Mouse (Mus musculus): ENCODE measurements around the gene Abhd11. TPM values are rescaled to one million over a fixed set of nuclear protein-coding genes. Genes with fewer than 3 reads are reported as not detected.

Gene Abhd11
- total and polyA plus RNA-seq, 3 experiments: 56.9 to 90.2 (median 64.5) TPM

GRCm38 (mm10) chr5:135024665-135025224 lies 15.8 kb downstream of the Abhd11 start:
- Histone ChIP-seq H3K27ac (no peak overlapping the region), H3K27me3 (ENCODE audit: control insufficient read depth, insufficient read depth, low read length) (no peaks in the 10 kb centered on the region), H3K9ac (ENCODE audit: low read depth, low read length) (no peak overlapping the region), H3K4me3 (no peak overlapping the region; the same call in 1 of the 2 replicates), H3K4me1 (ENCODE audit: control insufficient read depth, insufficient read depth, low read length) (peaks cover 8% of the 10 kb centered on the region), H3K36me3 (ENCODE audit: control insufficient read depth, insufficient read depth, low read length) (no peaks in the 10 kb centered on the region), H3K79me2 (replicated peaks; ENCODE audit: control insufficient read depth, insufficient read depth, low read length) (no peaks in the 10 kb centered on the region)
- WGBS: 47% methylated on average over 11 of the region's 11 CpGs
- intact Hi-C loops (cut with DNase I): loop anchor here (5.0 kb wide), 1 partner anchor 38 kb away; the partner anchor contains the start of genes Bud23 and Dnajc30
- TF ChIP-seq CTCF (IDR thresholded peaks at IDR 0.05): no peak
- no peak for TF ChIP-seq POLR2A (IDR thresholded peaks at IDR 0.05; ENCODE audit: insufficient read depth, low read depth, low read length)
- no peak for TF ChIP-seq EP300 (IDR thresholded peaks at IDR 0.05; ENCODE audit: insufficient read depth, low read depth, low read length)
- DNase-seq: no peak

- WGBS: 46% methylated on average over 7 of the region's 7 CpGs
- H3K27ac ChIP-seq: no peak overlapping the region
- H3K4me1 ChIP-seq (ENCODE audit: control insufficient read depth, insufficient read depth, low read length): peaks cover 8% of the 10 kb centered on the region
- no peaks in the 10 kb centered on the region for H3K36me3 ChIP-seq (ENCODE audit: control insufficient read depth, insufficient read depth, low read length)
- no peak overlapping the region for H3K4me3 ChIP-seq
- intact Hi-C loops (cut with DNase I): no loop called here
- no peak for DNase-seq
- no peaks in the 10 kb centered on the region for H3K79me2 ChIP-seq (replicated peaks; ENCODE audit: control insufficient read depth, insufficient read depth, low read length)
- TF ChIP-seq POLR2A (IDR thresholded peaks at IDR 0.05; ENCODE audit: insufficient read depth, low read depth, low read length) (no peak), CTCF (IDR thresholded peaks at IDR 0.05) (no peak), EP300 (IDR thresholded peaks at IDR 0.05; ENCODE audit: insufficient read depth, low read depth, low read length) (no peak)
- H3K27me3 ChIP-seq (ENCODE audit: control insufficient read depth, insufficient read depth, low read length): no peaks in the 10 kb centered on the region
- H3K9ac ChIP-seq (ENCODE audit: low read depth, low read length): no peak overlapping the region
These were observed 16.9 kb downstream of the Abhd11 start for GRCm38 (mm10) chr5:135025899-135026298.

- Histone ChIP-seq H3K9ac (ENCODE audit: low read depth, low read length) (no peak overlapping the region), H3K27ac (no peak overlapping the region), H3K27me3 (ENCODE audit: control insufficient read depth, insufficient read depth, low read length) (no peaks in the 10 kb centered on the region), H3K79me2 (replicated peaks; ENCODE audit: control insufficient read depth, insufficient read depth, low read length) (no peaks in the 10 kb centered on the region), H3K4me1 (ENCODE audit: control insufficient read depth, insufficient read depth, low read length) (peaks cover 8% of the 10 kb centered on the region), H3K36me3 (ENCODE audit: control insufficient read depth, insufficient read depth, low read length) (no peaks in the 10 kb centered on the region), H3K4me3 (no peak overlapping the region)
- no peak for TF ChIP-seq CTCF (IDR thresholded peaks at IDR 0.05)
- no peak for TF ChIP-seq POLR2A (IDR thresholded peaks at IDR 0.05; ENCODE audit: insufficient read depth, low read depth, low read length)
- TF ChIP-seq EP300 (IDR thresholded peaks at IDR 0.05; ENCODE audit: insufficient read depth, low read depth, low read length): no peak
- intact Hi-C loops (cut with DNase I): no loop called here
- DNase-seq: peak; percentile 63
- WGBS: 29% methylated on average over 18 of the region's 18 CpGs
These were observed 20.3 kb downstream of the Abhd11 start for GRCm38 (mm10) chr5:135029007-135029854.

GRCm38 (mm10) chr5:135032581-135032980 lies 23.6 kb downstream of the Abhd11 start:
- Histone ChIP-seq H3K9ac (ENCODE audit: low read depth, low read length) (no peak overlapping the region), H3K4me3 (no peak overlapping the region), H3K4me1 (ENCODE audit: control insufficient read depth, insufficient read depth, low read length) (peaks cover 5% of the 10 kb centered on the region), H3K27ac (no peak overlapping the region), H3K27me3 (ENCODE audit: control insufficient read depth, insufficient read depth, low read length) (no peaks in the 10 kb centered on the region), H3K36me3 (ENCODE audit: control insufficient read depth, insufficient read depth, low read length) (no peaks in the 10 kb centered on the region), H3K79me2 (replicated peaks; ENCODE audit: control insufficient read depth, insufficient read depth, low read length) (no peaks in the 10 kb centered on the region)
- WGBS: 83% methylated on average over 5 of the region's 5 CpGs
- intact Hi-C loops (cut with DNase I): no loop called here
- no peak for DNase-seq
- TF ChIP-seq EP300 (IDR thresholded peaks at IDR 0.05; ENCODE audit: insufficient read depth, low read depth, low read length) (no peak), CTCF (IDR thresholded peaks at IDR 0.05) (no peak), POLR2A (IDR thresholded peaks at IDR 0.05; ENCODE audit: insufficient read depth, low read depth, low read length) (no peak)

GRCm38 (mm10) chr5:135034593-135034992 lies 25.6 kb downstream of the Abhd11 start:
- H3K79me2 ChIP-seq (replicated peaks; ENCODE audit: control insufficient read depth, insufficient read depth, low read length): no peaks in the 10 kb centered on the region
- H3K27me3 ChIP-seq (ENCODE audit: control insufficient read depth, insufficient read depth, low read length): no peaks in the 10 kb centered on the region
- 94% methylated on average over 2 of the region's 2 CpGs for WGBS
- DNase-seq: no peak
- no peak overlapping the region for H3K27ac ChIP-seq
- TF ChIP-seq CTCF (IDR thresholded peaks at IDR 0.05): peak; percentile 61
- TF ChIP-seq POLR2A (IDR thresholded peaks at IDR 0.05; ENCODE audit: insufficient read depth, low read depth, low read length): no peak
- no peak overlapping the region for H3K4me3 ChIP-seq
- H3K4me1 ChIP-seq (ENCODE audit: control insufficient read depth, insufficient read depth, low read length): no peaks in the 10 kb centered on the region
- H3K36me3 ChIP-seq (ENCODE audit: control insufficient read depth, insufficient read depth, low read length): no peaks in the 10 kb centered on the region
- H3K9ac ChIP-seq (ENCODE audit: low read depth, low read length): no peak overlapping the region
- intact Hi-C loops (cut with DNase I): no loop called here

Measured in heart, adult 2 months (tissue).